Mouse (Mus musculus) heart, embryonic 13.5 days (tissue): Measurements from ENCODE around the gene Actr5. TPM values are rescaled to one million over a fixed set of nuclear protein-coding genes. Genes with fewer than 3 reads are reported as not detected.

ENCODE experiments used
- ATAC-seq: fragments of 200-750 bp; cut with Nextera tagmentation; 2 replicates; pipeline ENCODE4 v1.8.0; 2017; ENCODE audit warnings: moderate TSS enrichment; ENCODE audit not compliant: insufficient number of reproducible peaks, low FRiP score, low TSS enrichment; ENCODE audit errors: extremely low read depth
- H3K27ac ChIP-seq: fragments of 300-500 bp; sonication (generic); replicated peaks from 2 replicates; pipeline ENCODE4 v1.5.1; 2015; ENCODE audit warnings: moderate library complexity, mild to moderate bottlenecking, inconsistent platforms
- H3K27me3 ChIP-seq: fragments of 300-500 bp; sonication (generic); replicated peaks from 2 replicates; pipeline ENCODE4 v1.6.1; 2015; ENCODE audit warnings: mild to moderate bottlenecking, inconsistent platforms
- H3K36me3 ChIP-seq: fragments of 300-500 bp; sonication (generic); 2 replicates; pipeline ENCODE4 v1.6.1; 2015; ENCODE audit warnings: mild to moderate bottlenecking, inconsistent platforms
- H3K4me1 ChIP-seq: fragments of 300-500 bp; sonication (generic); 2 replicates; pipeline ENCODE4 v1.6.1; 2015; ENCODE audit warnings: inconsistent platforms
- H3K4me2 ChIP-seq: fragments of 300-500 bp; sonication (generic); 2 replicates; pipeline ENCODE4 v1.6.1; 2015; ENCODE audit warnings: inconsistent platforms, mild to moderate bottlenecking, moderate library complexity
- H3K4me3 ChIP-seq: fragments of 300-500 bp; sonication (generic); 2 replicates; pipeline ENCODE4 v1.5.1; 2015; ENCODE audit warnings: moderate library complexity, mild to moderate bottlenecking, inconsistent platforms
- H3K9ac ChIP-seq: fragments of 300-500 bp; sonication (generic); 2 replicates; pipeline ENCODE4 v1.6.1; 2015; ENCODE audit warnings: inconsistent platforms, mild to moderate bottlenecking, moderate library complexity
- H3K9me3 ChIP-seq: fragments of 300-500 bp; sonication (generic); 2 replicates; pipeline ENCODE4 v1.6.1; 2016; ENCODE audit warnings: inconsistent platforms
- WGBS: fragments of 180-500 bp; shearing (Covaris S2); methylation state at CpG from one replicate; pipeline ENCODE4 v1.1.7; 2015; ENCODE audit warnings: mixed read lengths; 5-methylcytosine and 5-hydroxymethylcytosine counted together
- polyA plus RNA-seq: library from polyadenylated mRNA; unstranded; fragments of >200 nt; fragmentation: Nextera tagmentation; extraction: Ambion mirVana; gene quantifications from 2 replicates; pipeline ENCODE4 v1.2.1, GENCODE M21; 2015

Gene Actr5
- polyA plus RNA-seq, 1 experiment from 2014 or later: 7.6 TPM

- peaks cover 91% of the 10 kb centered on the region for H3K27me3 ChIP-seq
- no peak overlapping the region for H3K27ac ChIP-seq
- H3K4me1 ChIP-seq: no peaks in the 10 kb centered on the region
- H3K4me2 ChIP-seq: no peak overlapping the region
- no peak for ATAC-seq
- no peaks in the 10 kb centered on the region for H3K36me3 ChIP-seq
- no peak overlapping the region for H3K9ac ChIP-seq
- no peak overlapping the region for H3K4me3 ChIP-seq
- WGBS: 72% methylated on average over 1 of the region's 1 CpGs
- H3K9me3 ChIP-seq: no peaks in the 10 kb centered on the region
Observed at GRCm38 (mm10) chr2:158601326-158601725, 23.4 kb upstream of the Actr5 start.

GRCm38 (mm10) chr2:158602663-158603062 is 22.0 kb upstream of the Actr5 start:
- Histone ChIP-seq H3K4me2 (no peak overlapping the region), H3K9me3 (no peaks in the 10 kb centered on the region), H3K27me3 (peaks cover 96% of the 10 kb centered on the region), H3K4me3 (no peak overlapping the region), H3K9ac (no peak overlapping the region), H3K27ac (no peak overlapping the region), H3K36me3 (no peaks in the 10 kb centered on the region), H3K4me1 (no peaks in the 10 kb centered on the region)
- ATAC-seq: no peak
- WGBS: 41% methylated on average over 15 of the region's 15 CpGs

DNA sequence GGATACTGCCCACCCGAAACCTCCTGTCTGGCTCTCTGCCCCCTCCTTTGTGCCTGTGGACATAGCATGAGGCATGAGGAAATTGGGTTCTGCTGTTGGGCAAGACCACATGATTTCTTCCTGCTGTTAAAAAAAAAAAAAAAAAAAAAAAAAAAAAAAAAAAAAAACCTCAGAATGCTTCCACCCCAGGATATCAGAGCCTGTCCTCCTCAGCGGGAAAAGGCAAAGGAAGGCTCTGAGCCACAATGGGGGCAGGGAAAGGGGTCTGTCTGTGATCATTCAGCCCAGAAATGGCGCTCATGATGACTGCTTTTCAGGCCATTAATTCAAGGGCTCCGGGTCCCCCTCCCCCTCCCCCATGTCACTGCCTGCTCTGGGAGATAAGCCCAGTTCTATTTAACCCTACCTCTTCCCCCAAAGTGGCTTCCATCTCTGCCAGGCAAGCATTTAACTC is 18.1 kb upstream of the Actr5 start:
- Histone ChIP-seq H3K9me3 (no peaks in the 10 kb centered on the region), H3K27ac (no peak overlapping the region), H3K36me3 (no peaks in the 10 kb centered on the region), H3K9ac (no peak overlapping the region), H3K4me1 (peaks cover 13% of the 10 kb centered on the region), H3K4me3 (no peak overlapping the region), H3K27me3 (peaks cover 98% of the 10 kb centered on the region), H3K4me2 (no peak overlapping the region)
- WGBS: 10% methylated on average over 4 of the region's 4 CpGs
- ATAC-seq: no peak

DNA sequence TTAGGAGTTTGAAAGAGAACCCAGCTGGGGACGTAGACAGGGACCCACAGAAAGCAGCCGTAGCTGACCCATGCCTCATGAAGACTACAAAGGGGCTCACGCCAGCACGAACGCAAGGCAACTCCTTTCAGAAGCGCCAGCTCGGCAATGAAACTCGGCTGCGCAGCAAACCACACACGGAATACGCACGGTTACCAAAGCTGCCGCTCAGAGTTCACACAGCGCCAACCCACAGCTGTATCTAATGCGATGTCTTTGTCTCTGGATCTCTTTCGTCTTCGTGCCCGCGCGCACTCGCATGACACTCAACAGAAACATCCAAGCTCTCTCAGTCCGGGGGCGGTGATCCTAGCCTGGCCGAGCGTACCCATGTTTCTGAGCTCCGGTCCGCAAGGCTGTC is 15.0 kb upstream of the Actr5 start:
- Histone ChIP-seq H3K4me2 (peak overlapping the region; percentile 51), H3K27ac (no peak overlapping the region), H3K27me3 (peaks cover 100% of the 10 kb centered on the region), H3K9me3 (no peaks in the 10 kb centered on the region), H3K4me1 (peaks cover 21% of the 10 kb centered on the region), H3K4me3 (peak overlapping the region; percentile 29), H3K9ac (no peak overlapping the region), H3K36me3 (no peaks in the 10 kb centered on the region)
- no peak for ATAC-seq
- WGBS: under 1% methylated on average over 27 of the region's 27 CpGs

GRCm38 (mm10) chr2:158610488-158611325 is 14.0 kb upstream of the Actr5 start, which contains the start of gene Slc32a1:
Slc32a1 (plus strand) TSS chr2:158610767.
- H3K27me3 ChIP-seq: peaks cover 100% of the 10 kb centered on the region
- peak within 1 kb of the TSS; percentile 29 for H3K4me3 ChIP-seq
- H3K9me3 ChIP-seq: no peaks in the 10 kb centered on the region
- H3K27ac ChIP-seq: no peak within 1 kb of the TSS
- peaks cover 27% of the 10 kb centered on the region for H3K4me1 ChIP-seq
- no peak within 1 kb of the TSS for H3K9ac ChIP-seq
- under 1% methylated on average over 77 of the region's 77 CpGs for WGBS
- H3K4me2 ChIP-seq: peak within 1 kb of the TSS; percentile 51
- H3K36me3 ChIP-seq: no peaks in the 10 kb centered on the region
- ATAC-seq: no peak

GRCm38 (mm10) chr2:158611326-158611719 is 13.4 kb upstream of the Actr5 start:
- no peaks in the 10 kb centered on the region for H3K9me3 ChIP-seq
- peaks cover 30% of the 10 kb centered on the region for H3K4me1 ChIP-seq
- peak overlapping the region; percentile 51 for H3K4me2 ChIP-seq
- H3K27ac ChIP-seq: no peak overlapping the region
- H3K9ac ChIP-seq: no peak overlapping the region
- WGBS: under 1% methylated on average over 30 of the region's 30 CpGs
- no peaks in the 10 kb centered on the region for H3K36me3 ChIP-seq
- H3K4me3 ChIP-seq: peak overlapping the region; percentile 29
- peaks cover 100% of the 10 kb centered on the region for H3K27me3 ChIP-seq
- ATAC-seq: no peak

DNA sequence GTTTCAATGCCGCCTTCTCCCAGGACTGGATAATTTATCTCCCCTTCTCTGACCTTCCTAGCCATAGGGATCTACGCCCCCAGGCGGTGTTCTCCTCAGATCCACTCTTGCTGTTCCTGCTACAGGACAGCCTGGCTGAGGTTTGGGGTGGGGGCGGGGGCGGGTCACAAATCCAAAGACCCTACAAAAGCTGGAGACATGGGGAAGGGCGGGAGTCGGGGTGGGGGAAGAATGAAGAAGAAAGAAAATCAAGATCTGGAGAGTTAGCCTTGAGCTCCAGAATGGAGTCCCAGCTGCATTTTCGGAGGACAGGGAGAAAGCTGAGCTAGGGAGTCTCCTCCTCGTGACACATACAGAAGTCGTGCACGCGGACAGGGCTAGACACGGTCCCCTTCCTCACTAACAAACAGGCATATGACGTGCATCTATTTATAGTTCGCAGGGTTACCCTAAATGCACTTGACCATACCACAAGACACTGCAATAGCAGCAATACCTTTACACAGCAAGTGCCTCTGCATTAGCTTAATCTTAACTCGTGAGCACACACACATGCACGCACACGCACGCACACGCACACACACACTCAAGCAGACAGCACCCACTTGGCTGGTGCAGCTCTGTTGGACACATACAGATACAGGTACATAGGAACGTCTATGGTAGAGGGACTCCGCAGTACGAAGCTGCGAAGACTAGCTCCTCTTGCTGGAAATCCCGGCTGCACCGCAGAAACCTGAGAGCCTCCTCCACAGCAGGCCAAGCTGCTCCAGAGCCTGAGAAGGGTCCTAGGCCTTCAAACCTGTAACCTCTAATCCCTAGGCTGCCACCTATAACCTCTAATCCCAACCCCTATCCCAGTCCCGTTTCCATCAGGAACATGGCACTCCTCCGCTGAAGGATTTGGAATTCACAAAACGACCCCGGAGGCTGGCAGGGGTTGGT is 12.7 kb upstream of the Actr5 start:
- Histone ChIP-seq H3K27me3 (peaks cover 100% of the 10 kb centered on the region), H3K4me3 (no peak overlapping the region), H3K36me3 (no peaks in the 10 kb centered on the region), H3K27ac (no peak overlapping the region), H3K4me1 (peaks cover 30% of the 10 kb centered on the region), H3K4me2 (0 out of 2 replicates have a peak overlapping the region, but pooled peaks have one; percentile 51), H3K9me3 (no peaks in the 10 kb centered on the region), H3K9ac (no peak overlapping the region)
- ATAC-seq: no peak
- 3% methylated on average over 30 of the region's 30 CpGs for WGBS

DNA sequence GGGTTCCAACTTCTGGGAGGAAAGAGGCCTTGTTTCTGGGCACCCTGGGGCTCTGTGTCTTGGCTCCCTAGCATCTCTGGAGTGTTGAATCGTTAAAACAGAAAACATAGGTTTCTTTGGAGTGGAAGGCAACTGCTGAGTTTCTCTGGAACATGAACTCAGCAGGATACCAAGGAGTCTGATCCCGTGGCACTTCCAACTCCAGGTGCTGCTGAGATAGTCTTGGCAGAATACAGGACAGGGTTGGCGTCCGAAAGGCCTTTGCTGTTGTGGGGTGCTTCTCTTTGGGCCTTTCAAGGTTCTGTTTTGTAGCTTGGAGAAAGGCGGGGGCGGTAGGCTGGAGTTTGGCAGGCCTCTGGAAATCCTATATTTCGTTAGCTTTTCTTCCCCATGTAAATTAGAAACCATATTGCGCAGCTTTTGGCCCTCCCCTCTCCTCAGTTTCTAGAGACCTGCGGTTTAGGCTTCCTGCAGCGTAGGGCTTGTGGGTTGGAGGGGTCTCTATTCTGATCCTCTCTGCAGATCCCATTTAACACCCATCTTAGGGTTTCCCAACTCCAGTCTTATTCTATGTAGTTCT is 11.9 kb upstream of the Actr5 start:
- Histone ChIP-seq H3K4me2 (no peak overlapping the region), H3K4me3 (no peak overlapping the region), H3K9me3 (no peaks in the 10 kb centered on the region), H3K4me1 (peaks cover 30% of the 10 kb centered on the region), H3K9ac (no peak overlapping the region), H3K36me3 (no peaks in the 10 kb centered on the region), H3K27ac (no peak overlapping the region), H3K27me3 (peaks cover 100% of the 10 kb centered on the region)
- ATAC-seq: no peak
- WGBS: 7% methylated on average over 10 of the region's 10 CpGs

- Histone ChIP-seq H3K9me3 (no peaks in the 10 kb centered on the region), H3K27ac (no peak overlapping the region), H3K4me2 (no peak overlapping the region), H3K4me3 (no peak overlapping the region), H3K27me3 (peaks cover 100% of the 10 kb centered on the region), H3K36me3 (no peaks in the 10 kb centered on the region), H3K4me1 (peaks cover 30% of the 10 kb centered on the region), H3K9ac (no peak overlapping the region)
- ATAC-seq: no peak
- WGBS: 3% methylated on average over 53 of the region's 53 CpGs
Observed at GRCm38 (mm10) chr2:158613541-158614417, 10.9 kb upstream of the Actr5 start.

DNA sequence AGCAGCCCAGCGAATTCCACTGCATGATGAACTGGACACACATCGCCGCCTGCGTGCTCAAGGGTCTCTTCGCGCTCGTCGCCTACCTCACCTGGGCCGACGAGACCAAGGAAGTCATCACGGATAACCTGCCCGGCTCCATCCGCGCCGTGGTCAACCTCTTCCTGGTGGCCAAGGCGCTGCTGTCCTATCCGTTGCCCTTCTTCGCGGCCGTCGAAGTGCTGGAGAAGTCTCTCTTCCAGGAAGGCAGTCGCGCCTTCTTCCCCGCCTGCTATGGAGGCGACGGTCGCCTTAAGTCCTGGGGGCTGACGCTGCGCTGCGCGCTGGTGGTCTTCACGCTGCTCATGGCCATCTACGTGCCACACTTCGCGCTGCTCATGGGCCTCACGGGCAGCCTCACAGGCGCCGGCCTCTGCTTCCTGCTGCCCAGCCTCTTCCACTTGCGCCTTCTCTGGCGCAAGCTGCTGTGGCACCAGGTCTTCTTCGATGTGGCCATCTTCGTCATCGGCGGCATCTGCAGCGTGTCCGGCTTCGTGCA is 10.2 kb upstream of the Actr5 start:
- Histone ChIP-seq H3K4me3 (peak overlapping the region; percentile 26), H3K27ac (no peak overlapping the region), H3K36me3 (no peaks in the 10 kb centered on the region), H3K27me3 (peaks cover 100% of the 10 kb centered on the region), H3K9ac (no peak overlapping the region), H3K9me3 (no peaks in the 10 kb centered on the region), H3K4me1 (peaks cover 30% of the 10 kb centered on the region), H3K4me2 (peak overlapping the region; percentile 50)
- no peak for ATAC-seq
- WGBS: 2% methylated on average over 47 of the region's 47 CpGs
